Mouse (Mus musculus): ENCODE measurements around the gene Hpgd. TPM values are rescaled to one million over a fixed set of nuclear protein-coding genes. Genes with fewer than 3 reads are reported as not detected.

Gene Hpgd
- total and polyA plus RNA-seq, 2 experiments: 59.8 to 368 TPM

- Histone ChIP-seq H3K9ac (ENCODE audit: low read depth, low read length) (no peak overlapping the region), H3K4me3 (ENCODE audit: insufficient read depth, low read depth, low read length) (no peak overlapping the region), H3K27ac (replicated peaks; ENCODE audit: insufficient read depth, low read depth, low read length) (no peak overlapping the region), H3K27me3 (ENCODE audit: control insufficient read depth, insufficient read depth, low read length) (no peaks in the 10 kb centered on the region), H3K79me2 (ENCODE audit: control insufficient read depth, insufficient read depth, low read length) (no peaks in the 10 kb centered on the region), H3K4me1 (ENCODE audit: control insufficient read depth, insufficient read depth, low read length) (no peaks in the 10 kb centered on the region), H3K36me3 (ENCODE audit: control insufficient read depth, insufficient read depth, low read length) (no peaks in the 10 kb centered on the region)
- DNase-seq (ENCODE audit: extremely low read depth, low read depth, low spot score): no peak
- 91% methylated on average over 2 of the region's 2 CpGs for WGBS
- TF ChIP-seq CTCF (IDR thresholded peaks at IDR 0.05; ENCODE audit: low read depth, low read length): no peak
- no peak for TF ChIP-seq POLR2A (IDR thresholded peaks at IDR 0.05; ENCODE audit: extremely low read depth, insufficient read depth, low read length)
Observed at GRCm38 (mm10) chr8:56363180-56363579, 68.8 kb downstream of the Hpgd start.

Measured in liver, adult 2 months (tissue).